Mouse (Mus musculus): Measurements from ENCODE around the gene Pcbd2.
"Not testable (repeated sequence)": the region's sequence is repeated elsewhere in the genome, so short reads cannot be mapped to it uniquely, and the experiment has no call there.

The Pcbd2 gene

DNA sequence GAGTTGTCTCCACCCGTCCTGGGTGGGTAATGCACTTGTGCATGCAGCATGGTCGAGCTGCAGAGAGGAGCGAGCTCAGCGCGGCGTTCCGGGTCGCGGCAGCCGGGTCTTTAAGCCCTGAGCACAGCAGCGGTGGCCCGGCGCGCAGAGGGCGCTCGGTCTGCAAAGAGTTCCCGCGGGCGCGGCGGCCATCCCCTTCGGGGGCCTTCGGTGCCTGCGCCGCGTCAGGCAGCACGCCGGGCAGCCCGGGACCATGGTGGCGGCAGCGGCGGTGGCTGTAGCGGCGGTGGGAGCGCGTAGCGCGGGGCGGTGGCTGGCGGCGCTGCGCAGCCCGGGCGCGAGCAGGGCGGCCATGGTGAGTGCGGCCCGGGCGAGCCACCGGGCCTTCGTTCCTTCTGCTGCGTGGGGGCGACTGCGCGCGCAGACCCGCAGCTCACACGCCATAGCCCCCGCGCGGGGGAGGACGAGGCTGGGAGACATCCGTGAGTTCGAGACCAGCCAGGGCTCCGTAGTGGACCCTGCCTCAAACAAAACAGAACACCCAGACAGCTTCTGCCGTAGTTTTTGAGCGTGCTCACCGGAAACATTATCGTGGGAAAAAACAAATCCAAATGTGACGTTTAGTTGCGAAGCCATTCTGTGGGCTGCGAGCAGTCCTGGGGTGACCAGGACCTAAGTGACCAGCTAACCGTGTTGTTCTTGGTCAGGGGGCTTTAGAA lies at the start of gene Pcbd2:
TSS of gene Pcbd2 (plus strand) at position 249 of the 719 bp plus-strand sequence.
- peak; percentile 64 for DNase-seq (ENCODE audit: low read depth, low spot score)

DNA sequence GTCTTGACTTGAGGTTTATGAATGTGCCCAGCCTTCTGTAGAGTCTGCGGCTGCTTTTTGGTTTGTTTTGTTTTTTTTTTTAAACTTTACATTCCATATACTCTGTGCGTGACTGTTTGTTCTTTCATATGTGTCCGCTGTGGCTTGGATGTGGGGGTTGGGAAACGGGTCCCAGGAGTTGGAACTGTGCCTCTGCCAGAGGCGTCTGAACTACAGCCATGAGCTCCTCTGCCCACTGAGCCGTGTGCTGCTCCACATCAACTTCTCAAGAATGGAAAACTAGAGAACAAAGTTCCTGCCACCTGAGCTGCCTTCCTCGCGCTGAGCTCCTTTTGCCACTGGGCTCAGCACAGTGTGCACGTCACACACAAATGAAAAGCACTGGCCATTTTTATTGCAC lies 45.0 kb upstream of the Pcbd2 start:
- no peak for DNase-seq (ENCODE audit: low read depth, low spot score)

- no peak for DNase-seq (ENCODE audit: low read depth, low spot score)
Observed at GRCm38 (mm10) chr13:55683581-55683980, 43.6 kb upstream of the Pcbd2 start.

DNA sequence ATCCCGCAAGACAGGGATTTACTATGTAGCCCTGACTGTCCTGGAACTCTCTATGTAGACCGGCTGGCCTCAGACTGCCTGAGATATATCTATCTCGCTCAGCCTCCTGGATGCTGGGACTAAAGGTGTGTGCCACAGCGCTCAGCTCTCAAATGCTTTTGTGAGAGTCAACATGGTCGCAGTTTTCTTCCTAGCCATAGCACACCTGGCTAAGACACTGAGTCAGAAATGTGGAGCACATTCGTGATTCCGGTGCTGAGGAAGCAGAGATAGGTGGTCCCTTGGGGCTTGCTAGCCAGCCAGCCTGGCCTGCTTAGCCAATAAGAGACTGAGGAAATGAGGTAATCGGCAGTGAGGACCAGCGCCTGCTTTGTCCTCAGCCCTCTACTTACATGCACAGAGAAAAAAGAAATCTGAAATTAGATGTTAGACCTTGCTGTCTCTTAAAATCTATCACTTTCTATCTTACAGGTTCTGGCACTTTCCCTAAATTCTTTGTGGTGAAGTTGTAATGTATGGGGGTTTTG lies 41.0 kb upstream of the Pcbd2 start:
- DNase-seq (ENCODE audit: low read depth, low spot score) = no peak

DNA sequence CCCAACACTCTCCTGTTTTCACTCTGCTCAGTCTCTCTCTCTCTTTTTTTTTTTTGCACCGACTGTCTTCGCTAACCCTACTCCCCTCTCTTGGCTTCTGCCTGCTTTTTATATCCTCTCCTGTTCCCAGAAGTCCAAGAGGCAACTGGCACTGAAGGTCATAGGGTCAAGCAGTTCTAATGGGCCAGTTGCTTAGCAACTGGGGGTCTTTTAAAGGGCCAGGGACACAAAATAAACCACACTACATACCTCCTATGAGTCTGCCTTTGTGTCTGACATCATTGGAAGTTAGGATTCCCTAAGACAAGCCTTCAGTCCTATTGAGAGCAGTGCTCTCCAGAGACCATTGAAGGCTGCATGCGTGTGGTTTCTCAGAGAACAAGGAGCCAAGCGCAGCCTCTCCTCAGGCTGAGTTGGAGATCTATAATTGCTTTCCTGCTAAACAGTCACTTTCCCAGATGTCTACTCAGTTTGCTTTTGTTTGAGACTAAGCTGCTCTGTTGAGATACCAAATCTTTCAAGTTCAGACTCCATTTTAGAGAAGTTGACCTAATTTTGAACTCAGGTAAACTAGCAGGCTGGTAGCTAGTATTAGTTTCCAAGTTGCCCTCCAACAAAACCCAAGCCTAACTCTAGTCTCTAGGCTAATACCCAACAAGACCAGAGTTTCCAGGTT lies 39.1 kb upstream of the Pcbd2 start:
- DNase-seq (ENCODE audit: low read depth, low spot score) = no peak

GRCm38 (mm10) chr13:55692535-55693242 lies 34.5 kb upstream of the Pcbd2 start, which contains the start of gene B230219D22Rik:
Gene B230219D22Rik (plus strand): TSS chr13:55693124.
- peak; percentile 84 for DNase-seq (ENCODE audit: low read depth, low spot score)

DNA sequence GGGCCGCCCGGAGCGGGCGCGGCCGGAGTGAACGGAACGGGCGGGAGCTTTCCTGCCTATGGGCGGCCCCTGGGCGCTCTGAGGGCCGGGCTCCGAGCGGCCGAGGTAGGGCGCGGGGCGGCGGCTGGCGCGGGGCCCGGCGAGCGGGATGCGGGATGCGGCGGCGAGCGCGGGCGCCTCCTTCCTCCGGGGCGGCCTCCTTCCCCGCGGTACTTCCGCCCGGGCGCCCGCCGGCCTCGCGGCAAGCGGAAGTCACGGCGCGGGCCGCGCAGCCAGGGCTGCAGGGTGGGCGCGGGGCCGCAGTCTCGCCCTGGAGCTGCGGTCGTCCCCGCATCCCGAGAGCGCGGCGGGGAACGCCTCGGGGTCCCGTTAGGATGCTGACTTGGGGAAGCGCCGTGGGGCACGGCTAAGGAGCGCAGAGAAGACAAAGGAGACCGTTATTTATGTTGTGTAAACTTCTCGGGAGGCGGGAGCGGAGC lies 33.9 kb upstream of the Pcbd2 start:
- DNase-seq (ENCODE audit: low read depth, low spot score) = no peak

- DNase-seq (ENCODE audit: low read depth, low spot score) = no peak
Observed at GRCm38 (mm10) chr13:55694110-55694509, 33.1 kb upstream of the Pcbd2 start.

- not testable (repeated sequence) for DNase-seq (ENCODE audit: low read depth, low spot score)
Observed at GRCm38 (mm10) chr13:55695989-55696388, 31.2 kb upstream of the Pcbd2 start.

DNA sequence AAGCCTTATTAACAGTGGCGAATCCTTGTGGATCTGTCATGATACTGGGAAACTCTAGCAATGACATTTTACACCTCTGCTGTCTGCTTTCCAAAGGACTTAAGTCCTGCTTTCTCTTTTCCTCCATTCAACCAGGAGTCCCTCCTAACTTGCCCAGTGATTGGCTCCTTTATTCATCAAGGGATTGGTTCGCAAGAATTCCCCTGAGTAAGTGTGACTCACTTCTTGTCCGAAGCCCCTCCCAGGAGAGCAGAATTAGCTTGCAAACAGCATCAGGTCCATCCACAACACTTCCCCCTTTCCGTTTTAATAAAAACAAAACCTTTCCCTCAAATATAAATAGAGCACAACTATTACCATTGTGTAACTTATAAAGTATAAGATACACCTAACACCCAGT lies 22.9 kb upstream of the Pcbd2 start:
- no peak for DNase-seq (ENCODE audit: low read depth, low spot score)

DNA sequence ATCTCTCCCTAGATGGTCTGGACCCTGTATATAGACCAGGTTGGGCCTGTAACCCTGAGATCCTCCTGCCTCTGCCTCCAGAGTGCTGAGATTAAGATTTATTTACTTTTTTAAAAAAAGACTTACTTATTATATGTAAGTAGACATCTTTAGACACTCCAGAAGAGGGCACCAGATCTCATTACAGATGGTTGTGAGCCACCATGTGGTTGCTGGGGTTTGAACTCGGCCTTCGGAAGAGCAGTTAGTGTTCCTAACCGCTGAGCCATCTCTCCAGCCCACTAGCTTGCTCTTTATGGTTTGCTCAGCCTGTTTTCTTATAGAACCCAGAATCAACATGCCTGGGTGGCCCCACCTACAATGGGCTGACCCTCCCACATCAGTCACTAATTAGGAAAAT lies 14.3 kb upstream of the Pcbd2 start:
- no peak for DNase-seq (ENCODE audit: low read depth, low spot score)

GRCm38 (mm10) chr13:55714501-55715166 lies 12.5 kb upstream of the Pcbd2 start, which contains the start of gene Txndc15:
Gene Txndc15 (plus strand): TSS chr13:55714650.
- DNase-seq (ENCODE audit: low read depth, low spot score) = peak; percentile 79

- no peak for DNase-seq (ENCODE audit: low read depth, low spot score)
Observed at GRCm38 (mm10) chr13:55715167-55715512, 12.0 kb upstream of the Pcbd2 start.

- DNase-seq (ENCODE audit: low read depth, low spot score) = no peak
Observed at GRCm38 (mm10) chr13:55715908-55716510, 11.2 kb upstream of the Pcbd2 start.

DNA sequence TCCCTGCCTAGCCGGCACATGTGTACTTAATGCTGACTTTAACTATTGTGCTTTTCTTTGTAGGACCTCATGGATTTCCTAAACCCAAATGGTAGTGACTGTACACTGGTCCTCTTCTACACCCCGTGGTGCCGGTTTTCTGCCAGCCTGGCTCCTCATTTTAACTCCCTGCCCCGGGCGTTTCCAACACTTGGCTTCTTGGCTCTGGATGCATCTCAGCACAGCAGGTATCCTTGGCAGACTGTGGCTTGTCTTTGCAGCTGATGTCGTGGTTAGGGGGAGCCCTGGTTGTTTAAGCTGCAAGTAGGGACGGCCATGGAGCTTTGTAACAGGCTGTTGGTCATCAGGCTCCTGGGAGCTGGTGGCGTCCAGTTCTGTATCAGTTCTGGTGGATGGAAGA lies 5.7 kb upstream of the Pcbd2 start:
- no peak for DNase-seq (ENCODE audit: low read depth, low spot score)

DNA sequence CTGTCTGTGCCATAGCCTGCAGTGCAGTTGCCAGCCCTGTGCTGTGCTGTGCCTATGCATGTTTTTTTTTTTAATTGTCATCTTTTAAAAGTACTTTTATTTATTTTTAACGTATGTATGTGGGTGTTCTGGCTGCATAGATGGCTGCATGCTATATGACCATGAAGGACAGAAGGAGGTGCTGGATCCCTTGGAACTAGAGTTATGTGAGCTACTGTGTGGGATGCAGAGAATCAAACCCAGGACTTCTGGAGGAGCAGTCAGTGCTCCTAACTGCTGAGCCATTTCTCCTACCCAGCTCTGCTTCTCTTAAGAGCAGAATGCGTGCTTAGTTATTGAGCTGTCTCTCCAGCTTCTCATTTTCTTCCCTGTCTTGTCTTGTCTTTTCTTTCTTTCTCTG lies 5.2 kb upstream of the Pcbd2 start:
- no peak for DNase-seq (ENCODE audit: low read depth, low spot score)

DNA sequence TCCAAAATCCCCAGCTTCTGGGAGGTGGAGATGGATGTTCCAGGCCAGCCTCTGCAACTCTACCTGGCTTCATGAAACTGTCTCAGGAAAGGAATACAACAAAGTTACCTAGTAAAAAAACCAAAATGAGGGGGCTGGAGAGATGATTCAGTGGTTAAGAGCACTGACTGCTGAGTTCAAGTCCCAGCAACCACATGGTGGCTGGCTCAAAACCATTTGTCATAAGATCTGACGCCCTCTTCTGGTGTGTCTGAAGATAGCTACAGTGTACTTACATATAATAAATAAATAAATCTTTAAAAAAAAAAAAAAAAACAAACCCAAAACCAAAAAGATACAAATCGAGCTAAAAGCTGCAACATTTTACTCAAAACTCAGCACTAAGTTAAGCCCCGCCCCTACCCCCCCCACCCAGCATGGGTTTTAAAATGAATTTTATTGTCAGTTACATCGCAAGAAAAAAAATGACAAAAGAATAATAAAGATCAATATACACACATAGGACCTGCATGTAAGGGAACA lies 509 bp upstream of the Pcbd2 start:
- no peak for DNase-seq (ENCODE audit: low read depth, low spot score)

DNA sequence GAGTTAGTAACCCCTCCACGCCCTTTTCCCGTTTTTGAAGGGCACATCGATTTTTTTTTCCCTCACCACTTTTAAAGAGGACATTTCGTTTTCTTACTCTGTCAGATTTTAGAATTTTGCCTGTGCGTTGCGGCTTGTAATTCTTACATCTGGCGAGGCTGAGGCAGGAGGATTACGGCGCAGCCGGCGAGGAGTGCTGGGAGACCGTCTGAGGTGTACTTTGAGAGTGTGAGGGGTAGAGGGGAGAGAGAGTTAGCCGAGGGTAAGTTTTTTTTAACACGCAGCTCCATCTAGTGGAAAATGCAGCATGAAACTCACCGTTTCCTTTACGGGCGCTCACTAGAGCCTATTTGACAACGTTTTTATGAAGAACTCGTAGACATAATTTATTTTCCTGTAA lies 671 bp downstream of the Pcbd2 start:
- DNase-seq (ENCODE audit: low read depth, low spot score) = peak; percentile 44

- DNase-seq (ENCODE audit: low read depth, low spot score) = no peak
Observed at GRCm38 (mm10) chr13:55730716-55731115, 3.5 kb downstream of the Pcbd2 start.

DNA sequence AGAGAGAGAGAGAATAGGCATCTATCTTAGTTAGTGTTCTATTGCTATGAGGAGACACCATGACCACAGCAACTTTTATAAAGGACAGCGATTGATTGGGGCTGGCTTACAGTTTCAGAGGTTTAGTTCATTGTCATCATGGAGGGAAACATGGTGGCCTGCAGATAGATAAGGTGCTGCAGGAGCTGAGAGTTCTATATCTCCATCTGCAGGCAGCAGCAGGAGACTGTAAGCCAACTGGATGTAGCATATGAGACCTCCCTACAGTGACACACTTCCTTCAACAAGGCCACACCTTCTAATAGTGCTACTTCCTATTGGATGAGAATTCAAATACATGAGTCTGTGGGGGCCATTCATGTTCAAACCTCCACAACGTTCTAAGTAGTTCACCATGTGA lies 5.0 kb downstream of the Pcbd2 start:
- no peak for DNase-seq (ENCODE audit: low read depth, low spot score)
